Mouse (Mus musculus): ENCODE measurements around the gene Chrm1. TPM values are rescaled to one million over a fixed set of nuclear protein-coding genes. Genes with fewer than 3 reads are reported as not detected.
A peak's percentile ranks its signal among the peaks of the same experiment; 100 is the strongest.
"Not testable (repeated sequence)": the region's sequence is repeated elsewhere in the genome, so short reads cannot be mapped to it uniquely, and the experiment has no call there.

The Chrm1 gene
- polyA plus RNA-seq, 2 experiments = 0.56 to 0.62 TPM

- H3K4me3 ChIP-seq (replicated peaks; ENCODE audit: low read length) = no peak overlapping the region
- no peaks in the 10 kb centered on the region for H3K27me3 ChIP-seq (ENCODE audit: control insufficient read depth, insufficient read depth, low read length)
- no peak for TF ChIP-seq POLR2A (IDR thresholded peaks at IDR 0.05; ENCODE audit: borderline replicate concordance, extremely low read depth, insufficient read depth, insufficient read length)
- no peak for DNase-seq (ENCODE audit: low spot score)
- no peak overlapping the region for H3K27ac ChIP-seq (replicated peaks; ENCODE audit: low read depth, low read length)
- ATAC-seq (ENCODE audit: low FRiP score, low read depth) = no peak
- peaks cover 13% of the 10 kb centered on the region for H3K36me3 ChIP-seq (ENCODE audit: control insufficient read depth, insufficient read depth, low read length)
- H3K4me2 ChIP-seq (replicated peaks; ENCODE audit: low read depth, low read length, severe bottlenecking) = no peak overlapping the region
- H3K9ac ChIP-seq (ENCODE audit: low read depth, low read length, severe bottlenecking) = no peak overlapping the region
- no peaks in the 10 kb centered on the region for H3K9me3 ChIP-seq (ENCODE audit: control insufficient read depth, low read length)
- peaks cover 19% of the 10 kb centered on the region for H3K4me1 ChIP-seq (ENCODE audit: control insufficient read depth, insufficient read depth, low read length)
- whole genome bisulfite sequencing = 68% methylated on average over 10 of the region's 10 CpGs
These were observed 52.5 kb downstream of the Chrm1 start for GRCm38 (mm10) chr19:8715868-8716766.

GRCm38 (mm10) chr19:8716767-8717475, 53.3 kb downstream of the Chrm1 start:
- no peak for TF ChIP-seq POLR2A (IDR thresholded peaks at IDR 0.05; ENCODE audit: borderline replicate concordance, extremely low read depth, insufficient read depth, insufficient read length)
- H3K36me3 ChIP-seq (ENCODE audit: control insufficient read depth, insufficient read depth, low read length) = peaks cover 6% of the 10 kb centered on the region; the same call in 1 of the 2 replicates
- H3K27me3 ChIP-seq (ENCODE audit: control insufficient read depth, insufficient read depth, low read length) = no peaks in the 10 kb centered on the region
- no peak for ATAC-seq (ENCODE audit: low FRiP score, low read depth)
- 76% methylated on average over 8 of the region's 10 CpGs for WGBS
- peaks cover 13% of the 10 kb centered on the region for H3K4me1 ChIP-seq (ENCODE audit: control insufficient read depth, insufficient read depth, low read length)
- no peak overlapping the region for H3K4me2 ChIP-seq (replicated peaks; ENCODE audit: low read depth, low read length, severe bottlenecking)
- no peak overlapping the region for H3K27ac ChIP-seq (replicated peaks; ENCODE audit: low read depth, low read length)
- H3K9me3 ChIP-seq (ENCODE audit: control insufficient read depth, low read length) = no peaks in the 10 kb centered on the region
- no peak overlapping the region for H3K4me3 ChIP-seq (replicated peaks; ENCODE audit: low read length)
- no peak for DNase-seq (ENCODE audit: low spot score)
- no peak overlapping the region for H3K9ac ChIP-seq (ENCODE audit: low read depth, low read length, severe bottlenecking)

DNA sequence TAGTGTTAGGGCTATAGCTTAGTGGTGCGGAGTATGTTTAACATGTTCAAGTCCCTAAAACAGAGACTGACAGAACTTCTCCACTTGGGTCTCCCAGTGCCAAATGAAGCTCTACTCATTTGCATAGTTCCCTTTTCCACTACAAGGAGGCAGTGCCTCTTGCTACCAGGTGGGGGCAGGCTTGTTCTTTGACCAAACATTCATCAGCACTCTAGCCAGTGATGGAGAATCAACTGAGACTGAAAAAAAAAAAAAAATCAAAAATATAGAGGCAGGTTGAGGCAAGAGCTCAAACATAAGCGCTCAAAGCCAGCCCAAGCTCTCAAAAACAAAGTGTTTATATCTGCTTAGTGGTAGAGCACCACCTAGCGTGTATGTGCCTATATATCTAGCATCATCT, 54.8 kb downstream of the Chrm1 start:
- no peak overlapping the region for H3K27ac ChIP-seq (replicated peaks; ENCODE audit: low read depth, low read length)
- H3K9ac ChIP-seq (ENCODE audit: low read depth, low read length, severe bottlenecking) = no peak overlapping the region
- peaks cover 9% of the 10 kb centered on the region; the same call in 1 of the 2 replicates for H3K4me1 ChIP-seq (ENCODE audit: control insufficient read depth, insufficient read depth, low read length)
- no peak for TF ChIP-seq POLR2A (IDR thresholded peaks at IDR 0.05; ENCODE audit: borderline replicate concordance, extremely low read depth, insufficient read depth, insufficient read length)
- H3K36me3 ChIP-seq (ENCODE audit: control insufficient read depth, insufficient read depth, low read length) = no peaks in the 10 kb centered on the region
- 63% methylated on average over 3 of the region's 3 CpGs for WGBS
- no peak for DNase-seq (ENCODE audit: low spot score)
- H3K9me3 ChIP-seq (ENCODE audit: control insufficient read depth, low read length) = no peaks in the 10 kb centered on the region
- no peak overlapping the region for H3K4me3 ChIP-seq (replicated peaks; ENCODE audit: low read length)
- ATAC-seq (ENCODE audit: low FRiP score, low read depth) = no peak
- H3K27me3 ChIP-seq (ENCODE audit: control insufficient read depth, insufficient read depth, low read length) = no peaks in the 10 kb centered on the region
- no peak overlapping the region for H3K4me2 ChIP-seq (replicated peaks; ENCODE audit: low read depth, low read length, severe bottlenecking)

GRCm38 (mm10) chr19:8719037-8719436, 55.4 kb downstream of the Chrm1 start:
- H3K27ac ChIP-seq (replicated peaks; ENCODE audit: low read depth, low read length); H3K27me3 ChIP-seq (ENCODE audit: control insufficient read depth, insufficient read depth, low read length); H3K9ac ChIP-seq (ENCODE audit: low read depth, low read length, severe bottlenecking); H3K4me3 ChIP-seq (replicated peaks; ENCODE audit: low read length); H3K4me1 ChIP-seq (ENCODE audit: control insufficient read depth, insufficient read depth, low read length); H3K4me2 ChIP-seq (replicated peaks; ENCODE audit: low read depth, low read length, severe bottlenecking); ATAC-seq (ENCODE audit: low FRiP score, low read depth); H3K9me3 ChIP-seq (ENCODE audit: control insufficient read depth, low read length); H3K36me3 ChIP-seq (ENCODE audit: control insufficient read depth, insufficient read depth, low read length); DNase-seq (ENCODE audit: low spot score): not testable (repeated sequence)

- H3K4me3 ChIP-seq (replicated peaks; ENCODE audit: low read length) = no peak overlapping the region
These were observed 57.8 kb downstream of the Chrm1 start for GRCm38 (mm10) chr19:8721378-8721777.

More at GRCm38 (mm10) chr19:8721378-8721777, 57.8 kb downstream of the Chrm1 start:
- H3K9ac ChIP-seq (ENCODE audit: low read depth, low read length, severe bottlenecking) = peak overlapping the region; percentile 9; the same call in 1 of the 2 replicates
- ATAC-seq (ENCODE audit: low FRiP score, low read depth) (no peak), DNase-seq (ENCODE audit: low spot score) (no peak)
- H3K36me3 ChIP-seq (ENCODE audit: control insufficient read depth, insufficient read depth, low read length) = peaks cover 26% of the 10 kb centered on the region
- no peaks in the 10 kb centered on the region for H3K9me3 ChIP-seq (ENCODE audit: control insufficient read depth, low read length)
- no peak overlapping the region for H3K27ac ChIP-seq (replicated peaks; ENCODE audit: low read depth, low read length)
- H3K4me2 ChIP-seq (replicated peaks; ENCODE audit: low read depth, low read length, severe bottlenecking) = no peak overlapping the region
- 69% methylated on average over 1 of the region's 1 CpGs for WGBS
- peaks cover 16% of the 10 kb centered on the region for H3K4me1 ChIP-seq (ENCODE audit: control insufficient read depth, insufficient read depth, low read length)
- no peak for TF ChIP-seq POLR2A (IDR thresholded peaks at IDR 0.05; ENCODE audit: borderline replicate concordance, extremely low read depth, insufficient read depth, insufficient read length)
- H3K27me3 ChIP-seq (ENCODE audit: control insufficient read depth, insufficient read depth, low read length) = no peaks in the 10 kb centered on the region
